Mouse (Mus musculus) brain, embryonic 18.5 days (tissue): ENCODE measurements around the gene Gm19410.

Experiments
- DNase-seq: peaks from one replicate; pipeline ENCODE4 v3.0.0-alpha.2; 2012; ENCODE audit warnings: low read depth, low spot score

Gene Gm19410

DNA sequence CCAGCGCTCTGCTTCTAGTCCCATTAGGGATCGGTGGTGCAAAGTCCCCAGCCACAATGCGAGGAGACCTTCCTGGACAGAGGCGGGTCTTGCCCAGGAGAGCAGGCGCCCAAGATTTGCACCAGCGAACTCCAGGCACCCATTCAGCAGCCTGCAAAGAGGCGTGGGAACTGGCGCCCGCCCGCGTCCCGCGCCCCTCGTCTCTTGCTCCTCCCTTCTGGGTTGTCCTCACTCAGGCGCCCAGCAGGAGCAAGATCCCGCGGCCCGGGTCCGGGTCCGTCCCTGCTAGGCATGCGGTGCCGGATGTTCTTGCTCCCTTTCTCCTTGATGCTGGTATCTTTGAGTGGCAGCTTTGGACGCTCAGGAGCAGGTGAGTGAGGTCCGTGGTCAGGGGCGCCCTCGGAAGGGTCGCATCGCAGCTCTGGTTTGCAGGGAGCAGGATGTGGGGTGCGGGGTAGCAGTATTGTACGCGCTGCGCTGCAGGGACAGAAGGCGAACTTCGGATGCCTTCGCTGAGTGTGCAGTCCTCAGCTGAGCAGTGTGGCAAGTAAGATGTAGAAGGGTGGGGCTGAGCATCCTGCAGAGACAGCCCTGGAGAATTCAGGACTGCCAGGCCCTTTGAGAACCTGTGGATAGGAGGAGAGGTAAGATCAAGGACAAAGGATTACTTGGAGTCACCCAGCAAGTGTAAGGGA, at the start of gene Gm19410:
Gene Gm19410, plus strand, starts transcription at position 292 of the 695 bp plus-strand sequence.
- no peak for DNase-seq

DNA sequence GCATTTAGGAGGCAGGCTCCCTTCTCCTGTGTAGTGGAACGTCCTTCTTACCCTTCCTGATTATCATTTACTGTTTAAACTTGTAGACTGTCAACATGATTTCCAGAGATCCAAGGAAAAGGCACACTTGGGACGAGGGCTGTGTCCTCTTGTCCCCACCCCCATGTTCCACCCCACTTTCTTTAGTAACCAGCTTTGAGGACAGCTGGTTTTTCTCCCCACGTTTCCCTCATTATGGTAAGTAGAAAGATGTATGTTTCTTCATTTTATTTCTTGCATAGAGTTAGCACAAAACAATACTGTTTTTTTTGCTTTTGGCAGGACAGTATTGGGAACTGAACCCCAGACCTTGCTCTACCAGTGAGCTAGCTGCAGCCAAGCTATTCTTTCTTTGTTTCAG, 34.8 kb upstream of the Gm19410 start:
- no peak for DNase-seq

DNA sequence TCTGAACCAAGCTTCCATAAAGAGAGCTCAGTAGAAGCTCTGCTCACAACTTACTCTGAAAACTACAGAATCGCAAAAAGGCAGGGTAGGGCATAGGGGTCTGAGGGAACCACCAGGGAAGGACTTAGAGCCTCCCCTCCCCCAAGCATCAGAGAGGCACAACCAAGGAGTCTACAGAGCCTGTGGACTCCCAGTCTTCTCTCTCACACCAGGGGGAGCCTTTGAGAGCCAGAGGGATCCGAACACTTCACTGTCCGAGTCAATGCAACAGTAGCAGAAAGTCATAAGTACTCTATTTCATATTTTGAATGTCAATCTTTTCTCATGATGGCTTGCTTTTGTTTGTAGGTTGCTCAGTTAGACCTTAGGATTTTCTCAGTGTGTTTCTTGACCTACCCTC, 30.2 kb upstream of the Gm19410 start:
- no peak for DNase-seq

DNA sequence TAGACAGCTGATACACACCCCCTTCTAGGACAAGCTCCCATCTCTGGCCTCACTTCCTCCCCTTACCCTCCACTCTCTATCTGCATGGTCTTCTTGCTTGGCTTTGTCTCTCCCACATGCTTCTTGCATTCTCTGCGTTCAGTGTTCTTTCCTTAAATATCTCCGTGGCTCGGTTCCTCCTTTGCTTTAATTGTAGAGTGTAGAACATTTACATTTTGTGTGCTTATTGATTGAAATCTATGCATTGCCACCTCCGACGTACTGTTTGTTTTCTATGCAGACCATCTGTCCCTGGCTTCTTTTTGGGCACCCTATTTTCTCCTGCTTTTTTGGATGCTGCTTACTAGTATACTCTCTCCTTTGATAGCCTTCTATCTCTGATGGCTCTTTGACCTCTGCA, 9.4 kb upstream of the Gm19410 start:
- no peak for DNase-seq

DNA sequence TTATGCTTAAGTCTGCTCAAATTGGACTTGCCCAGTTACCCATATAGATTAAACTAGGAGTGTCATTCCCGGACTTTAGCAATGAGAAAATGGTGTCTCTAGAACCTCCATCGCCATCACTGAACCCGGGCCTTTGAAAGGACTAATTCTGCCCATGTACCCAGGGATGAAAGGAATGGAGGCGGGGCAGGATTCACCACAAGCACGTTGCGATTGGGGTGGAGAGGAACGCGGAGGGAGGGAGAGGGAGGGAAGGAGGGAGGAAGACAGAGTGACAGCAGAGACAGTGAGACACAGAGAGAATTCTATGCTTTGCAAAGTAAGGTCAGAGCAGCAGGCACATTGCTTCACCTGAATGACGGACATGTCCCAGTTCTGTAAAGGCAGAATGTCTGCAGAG, 570 bp upstream of the Gm19410 start:
- DNase-seq, result no peak

DNA sequence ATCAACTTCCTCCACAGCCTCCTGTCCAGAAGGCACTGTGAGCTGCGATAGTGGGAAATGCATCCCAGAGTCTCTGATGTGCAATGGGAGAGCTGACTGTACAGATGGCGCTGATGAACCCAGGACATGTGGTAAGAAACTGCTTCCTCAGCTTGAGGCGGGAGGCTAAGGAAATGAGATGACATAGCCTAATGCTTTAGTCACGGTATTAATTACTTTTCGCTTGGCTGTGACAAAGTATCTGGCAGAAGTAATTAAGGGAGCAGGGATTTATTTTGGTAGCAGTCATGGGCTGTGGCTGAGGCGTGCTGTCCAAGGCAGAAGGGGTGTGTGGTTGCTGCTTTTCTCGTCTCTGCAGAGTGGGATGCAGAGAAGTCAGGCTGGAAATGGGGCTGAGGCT, 7.9 kb downstream of the Gm19410 start:
- DNase-seq, result no peak
